Mouse (Mus musculus): ENCODE data around the gene Pde4dip. TPM values are rescaled to one million over a fixed set of nuclear protein-coding genes. Genes with fewer than 3 reads are reported as not detected.

The Pde4dip gene
- polyA plus RNA-seq, 1 experiment = 58.1 TPM

DNA sequence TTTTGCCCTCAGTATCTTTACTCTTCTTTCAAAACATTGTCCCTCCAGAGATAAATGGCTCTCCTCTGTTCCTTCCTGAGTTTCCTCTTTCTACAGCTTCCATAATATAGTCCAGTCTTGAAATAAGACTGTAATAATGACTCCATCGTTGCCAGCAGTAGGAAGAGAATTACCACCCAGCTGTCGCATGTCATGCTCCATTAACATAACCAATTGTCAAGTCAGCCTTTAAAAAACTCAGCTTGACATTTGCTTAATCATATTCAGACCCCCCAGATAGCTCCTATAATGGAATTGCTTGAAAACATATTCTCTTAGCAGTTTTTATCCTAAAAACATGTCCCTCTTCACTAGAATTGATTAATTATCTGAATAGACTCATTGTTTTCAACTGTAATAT, 58.4 kb downstream of the Pde4dip start:
- 33% methylated on average over 2 of the region's 2 CpGs for WGBS
- Histone ChIP-seq H3K36me3 (ENCODE audit: control insufficient read depth, insufficient read depth, low read length) (no peaks in the 10 kb centered on the region), H3K4me3 (ENCODE audit: insufficient read depth, low read depth, low read length) (no peak overlapping the region), H3K4me1 (ENCODE audit: control insufficient read depth, insufficient read depth, low read length) (no peaks in the 10 kb centered on the region), H3K27ac (ENCODE audit: insufficient read depth, low read depth, low read length) (no peak overlapping the region), H3K27me3 (replicated peaks; ENCODE audit: control insufficient read depth, insufficient read depth, low read length) (no peaks in the 10 kb centered on the region)
- TF ChIP-seq POLR2A (IDR thresholded peaks at IDR 0.05; ENCODE audit: low read depth, low read length) = no peak
- TF ChIP-seq CTCF (conservative IDR thresholded peaks at IDR 0.05; ENCODE audit: insufficient read depth, insufficient read length, low read depth, low read length) = no peak
- DNase-seq = no peak

- no peak for DNase-seq
- WGBS = 95% methylated on average over 4 of the region's 4 CpGs
Observed at GRCm38 (mm10) chr3:97828286-97828685, 60.2 kb downstream of the Pde4dip start.

DNA sequence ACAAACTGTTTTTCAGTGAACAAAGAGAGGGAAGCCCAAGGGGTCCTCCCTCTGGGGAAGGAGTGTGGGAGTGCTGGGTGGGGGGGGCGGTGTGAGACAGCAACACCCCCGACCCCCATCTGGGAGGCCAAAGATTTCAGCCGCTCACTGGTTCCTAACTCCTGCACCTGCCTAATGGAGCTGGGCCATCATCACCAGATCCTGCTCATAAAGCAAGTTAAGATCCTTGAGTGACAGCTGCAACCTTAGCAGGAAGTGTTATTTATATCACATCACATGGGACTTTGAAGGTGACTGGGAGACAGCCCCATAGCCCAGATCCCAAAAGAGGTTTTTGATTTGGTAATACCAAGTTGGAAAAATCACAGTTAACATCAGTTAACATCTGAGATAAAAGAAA, 63.3 kb downstream of the Pde4dip start:
- Histone ChIP-seq H3K27ac (ENCODE audit: insufficient read depth, low read depth, low read length) (no peak overlapping the region), H3K27me3 (replicated peaks; ENCODE audit: control insufficient read depth, insufficient read depth, low read length) (no peaks in the 10 kb centered on the region), H3K36me3 (ENCODE audit: control insufficient read depth, insufficient read depth, low read length) (no peaks in the 10 kb centered on the region), H3K4me3 (ENCODE audit: insufficient read depth, low read depth, low read length) (no peak overlapping the region), H3K4me1 (ENCODE audit: control insufficient read depth, insufficient read depth, low read length) (peaks cover 3% of the 10 kb centered on the region; the same call in 1 of the 2 replicates)
- WGBS = 45% methylated on average over 3 of the region's 3 CpGs
- no peak for DNase-seq
- TF ChIP-seq CTCF (conservative IDR thresholded peaks at IDR 0.05; ENCODE audit: insufficient read depth, insufficient read length, low read depth, low read length) = no peak

More at GRCm38 (mm10) chr3:97828286-97828685, 60.2 kb downstream of the Pde4dip start:
- Histone ChIP-seq H3K36me3 (ENCODE audit: control insufficient read depth, insufficient read depth, low read length) (no peaks in the 10 kb centered on the region), H3K4me3 (ENCODE audit: insufficient read depth, low read depth, low read length) (no peak overlapping the region), H3K27me3 (replicated peaks; ENCODE audit: control insufficient read depth, insufficient read depth, low read length) (no peaks in the 10 kb centered on the region), H3K4me1 (ENCODE audit: control insufficient read depth, insufficient read depth, low read length) (peaks cover 3% of the 10 kb centered on the region; the same call in 1 of the 2 replicates), H3K27ac (ENCODE audit: insufficient read depth, low read depth, low read length) (no peak overlapping the region)
- no peak for TF ChIP-seq CTCF (conservative IDR thresholded peaks at IDR 0.05; ENCODE audit: insufficient read depth, insufficient read length, low read depth, low read length)
- TF ChIP-seq POLR2A (IDR thresholded peaks at IDR 0.05; ENCODE audit: low read depth, low read length) = no peak

DNA sequence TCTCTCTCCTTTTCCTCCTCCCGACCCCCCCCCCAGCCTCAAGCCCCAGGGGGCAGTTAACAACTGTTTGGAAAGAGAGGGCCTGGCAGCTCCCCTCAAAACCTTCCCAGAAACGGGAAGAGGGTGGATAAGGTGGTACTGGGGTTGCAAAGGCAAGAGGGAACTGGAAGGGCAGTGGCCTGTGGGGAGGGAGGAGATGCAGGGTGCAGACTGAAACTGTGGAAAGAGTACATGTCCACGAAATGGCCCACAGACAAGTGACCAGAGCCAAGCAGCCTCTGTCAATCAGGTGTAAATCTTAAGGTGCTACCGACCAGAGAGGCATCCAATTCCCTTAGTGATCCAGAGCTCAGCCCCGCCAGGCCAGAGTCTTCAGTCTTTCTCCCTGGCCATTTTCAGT, 63.8 kb downstream of the Pde4dip start:
- TF ChIP-seq POLR2A (IDR thresholded peaks at IDR 0.05; ENCODE audit: low read depth, low read length) (no peak), CTCF (conservative IDR thresholded peaks at IDR 0.05; ENCODE audit: insufficient read depth, insufficient read length, low read depth, low read length) (no peak)
- no peak for DNase-seq
- peak overlapping the region; percentile 66 for H3K4me3 ChIP-seq (ENCODE audit: insufficient read depth, low read depth, low read length)
- 14% methylated on average over 4 of the region's 5 CpGs for WGBS
- peaks cover 4% of the 10 kb centered on the region; the same call in 1 of the 2 replicates for H3K4me1 ChIP-seq (ENCODE audit: control insufficient read depth, insufficient read depth, low read length)
- no peaks in the 10 kb centered on the region for H3K36me3 ChIP-seq (ENCODE audit: control insufficient read depth, insufficient read depth, low read length)
- no peak overlapping the region; the same call in 1 of the 2 replicates for H3K27ac ChIP-seq (ENCODE audit: insufficient read depth, low read depth, low read length)
- no peaks in the 10 kb centered on the region for H3K27me3 ChIP-seq (replicated peaks; ENCODE audit: control insufficient read depth, insufficient read depth, low read length)

GRCm38 (mm10) chr3:97824011-97824711, 64.3 kb downstream of the Pde4dip start:
- under 1% methylated on average over 29 of the region's 29 CpGs for WGBS
- H3K27ac ChIP-seq (ENCODE audit: insufficient read depth, low read depth, low read length) = peak overlapping the region; percentile 34; the same call in 1 of the 2 replicates
- peak; percentile 61 for DNase-seq
- H3K27me3 ChIP-seq (replicated peaks; ENCODE audit: control insufficient read depth, insufficient read depth, low read length) = no peaks in the 10 kb centered on the region
- no peaks in the 10 kb centered on the region for H3K36me3 ChIP-seq (ENCODE audit: control insufficient read depth, insufficient read depth, low read length)
- peaks cover 8% of the 10 kb centered on the region; the same call in 1 of the 2 replicates for H3K4me1 ChIP-seq (ENCODE audit: control insufficient read depth, insufficient read depth, low read length)
- TF ChIP-seq CTCF (conservative IDR thresholded peaks at IDR 0.05; ENCODE audit: insufficient read depth, insufficient read length, low read depth, low read length) (no peak), POLR2A (IDR thresholded peaks at IDR 0.05; ENCODE audit: low read depth, low read length) (no peak)
- peak overlapping the region; percentile 66 for H3K4me3 ChIP-seq (ENCODE audit: insufficient read depth, low read depth, low read length)

DNA sequence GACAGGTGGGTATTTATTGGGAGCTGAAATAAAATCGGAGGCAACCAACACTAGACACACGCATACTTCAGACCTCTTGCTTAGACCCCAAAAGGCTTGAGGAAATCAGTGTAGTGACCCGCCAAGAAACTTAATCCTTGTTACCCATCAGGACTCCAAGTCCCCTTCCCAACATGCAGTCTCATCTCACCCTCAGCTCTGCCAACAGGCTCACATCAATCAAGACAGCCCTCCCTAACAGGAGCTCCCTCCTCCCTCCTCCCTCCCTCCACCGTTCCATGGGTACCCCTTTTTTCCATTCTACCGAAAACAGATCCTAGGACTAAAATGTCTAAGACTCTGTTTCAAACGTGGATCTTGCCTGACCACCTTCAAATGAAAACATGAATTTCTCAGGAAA, 65.1 kb downstream of the Pde4dip start:
- H3K36me3 ChIP-seq (ENCODE audit: control insufficient read depth, insufficient read depth, low read length) = no peaks in the 10 kb centered on the region
- 0 out of 2 replicates have a peak overlapping the region, but pooled peaks have one; percentile 66 for H3K4me3 ChIP-seq (ENCODE audit: insufficient read depth, low read depth, low read length)
- DNase-seq = no peak
- H3K27ac ChIP-seq (ENCODE audit: insufficient read depth, low read depth, low read length) = no peak overlapping the region
- peaks cover 15% of the 10 kb centered on the region for H3K4me1 ChIP-seq (ENCODE audit: control insufficient read depth, insufficient read depth, low read length)
- no peak for TF ChIP-seq CTCF (conservative IDR thresholded peaks at IDR 0.05; ENCODE audit: insufficient read depth, insufficient read length, low read depth, low read length)
- TF ChIP-seq POLR2A (IDR thresholded peaks at IDR 0.05; ENCODE audit: low read depth, low read length) = no peak
- 44% methylated on average over 6 of the region's 6 CpGs for WGBS
- H3K27me3 ChIP-seq (replicated peaks; ENCODE audit: control insufficient read depth, insufficient read depth, low read length) = no peaks in the 10 kb centered on the region

DNA sequence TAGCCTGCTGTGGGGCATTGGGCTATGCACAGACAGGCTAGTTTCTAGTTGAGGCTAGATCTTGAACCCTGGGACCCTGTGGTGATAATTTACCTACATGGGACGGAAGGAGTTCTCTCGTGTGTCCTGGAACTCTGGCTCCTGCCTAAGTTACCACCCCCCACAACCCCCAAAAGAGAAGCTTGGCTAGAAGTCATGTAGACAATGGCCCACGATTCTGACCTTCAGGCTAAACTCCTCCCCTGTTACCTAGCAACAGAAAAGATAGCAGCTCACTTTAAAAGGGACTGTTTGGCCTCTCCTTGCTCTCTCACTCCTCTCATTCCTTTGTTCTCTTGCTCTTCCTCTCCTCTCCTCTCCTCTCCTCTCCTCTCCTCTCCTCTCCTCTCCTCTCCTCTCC, 69.5 kb downstream of the Pde4dip start:
- H3K27me3 ChIP-seq (replicated peaks; ENCODE audit: control insufficient read depth, insufficient read depth, low read length) = no peaks in the 10 kb centered on the region
- peaks cover 21% of the 10 kb centered on the region for H3K4me1 ChIP-seq (ENCODE audit: control insufficient read depth, insufficient read depth, low read length)
- DNase-seq = peak; percentile 42
- TF ChIP-seq CTCF (conservative IDR thresholded peaks at IDR 0.05; ENCODE audit: insufficient read depth, insufficient read length, low read depth, low read length) (no peak), POLR2A (IDR thresholded peaks at IDR 0.05; ENCODE audit: low read depth, low read length) (no peak)
- peak overlapping the region; percentile 93 for H3K27ac ChIP-seq (ENCODE audit: insufficient read depth, low read depth, low read length)
- 36% methylated on average over 3 of the region's 3 CpGs for WGBS
- no peak overlapping the region for H3K4me3 ChIP-seq (ENCODE audit: insufficient read depth, low read depth, low read length)
- H3K36me3 ChIP-seq (ENCODE audit: control insufficient read depth, insufficient read depth, low read length) = no peaks in the 10 kb centered on the region
